Mouse (Mus musculus) ES-E14 (cell line): ENCODE measurements at regions not wholly inside any gene's neighbourhood (a gene's known extent, or its start where the extent isn't known, plus 50 kb on each side); places are given as distances from the start of the nearest gene placed in this dataset.

Experiments used
- CHD2 ChIP-seq: IDR thresholded peaks from 2 replicates; pipeline ENCODE4 v1.6.1; 2014; ENCODE audit warnings: mild to moderate bottlenecking, low read depth, low read length, inconsistent platforms
- HCFC1 ChIP-seq: IDR thresholded peaks from 2 replicates; pipeline ENCODE4 v1.6.1; 2012; ENCODE audit warnings: low read length, inconsistent platforms, borderline replicate concordance; ENCODE audit not compliant: insufficient read depth
- MAFK ChIP-seq: IDR thresholded peaks from 2 replicates; pipeline ENCODE4 v1.6.1; 2014; ENCODE audit warnings: mild to moderate bottlenecking, low read depth, low read length, inconsistent platforms; ENCODE audit not compliant: insufficient read depth
- ZC3H11A ChIP-seq: IDR thresholded peaks from 2 replicates; pipeline ENCODE4 v1.6.1; 2012; ENCODE audit warnings: low read depth, mild to moderate bottlenecking, inconsistent platforms, low read length, borderline replicate concordance
- ZNF384 ChIP-seq: IDR thresholded peaks from 2 replicates; pipeline ENCODE4 v1.6.1; 2012; ENCODE audit warnings: low read depth, low read length, inconsistent platforms

- TF ChIP-seq CHD2 (no peak), ZC3H11A (no peak), MAFK (no peak), ZNF384 (no peak), HCFC1 (no peak)
Observed at GRCm38 (mm10) chr12:29075096-29075852, 323.7 kb downstream of the Eipr1 start.
